ENCODE assay signal across 8 mouse cellular contexts in genomic region chr14:98589846-98590245, GRCm38 (mm10).
DNase-seq lines count a peak whose midpoint lies in the region; ATAC-seq and TF ChIP-seq lines count a peak whose summit lies in the region.

No protein-coding gene starts in this region.

- H3K9ac ChIP-seq in heart, embryonic 11.5 days (ENCODE audit: low read depth, low read length), result no peak overlapping the region
- H3K9ac ChIP-seq in lung, postnatal 0 days (replicated peaks; ENCODE audit: low read depth), result no peak overlapping the region
- no peak overlapping the region for H3K9ac ChIP-seq in stomach, postnatal 0 days (ENCODE audit: low read length)

- intact Hi-C loops in heart, postnatal 25 days (cut with DNase I), result no loop called here

- WGBS in heart, embryonic 11.5 days (ENCODE audit: insufficient replicate concordance), result 5% methylated on average over 4 of the region's 4 CpGs
- WGBS in lung, postnatal 0 days, result 20% methylated on average over 4 of the region's 4 CpGs
- 8% methylated on average over 4 of the region's 4 CpGs for WGBS in stomach, postnatal 0 days
- 43% methylated on average over 4 of the region's 4 CpGs for WGBS in thymus, adult 2 months

- TF ChIP-seq CTCF in lung, postnatal 0 days (IDR thresholded peaks at IDR 0.05), result peak; percentile 70
- peak; percentile 74 for TF ChIP-seq CTCF in stomach, postnatal 0 days (IDR thresholded peaks at IDR 0.05; ENCODE audit: low read depth)
- no peak for TF ChIP-seq CTCF in thymus, adult 2 months (IDR thresholded peaks at IDR 0.05; ENCODE audit: borderline replicate concordance, control insufficient read depth, extremely low read depth, insufficient read depth, low read length, poor library complexity)

- ATAC-seq in heart, embryonic 11.5 days (replicated peaks; ENCODE audit: insufficient number of reproducible peaks, low FRiP score, low TSS enrichment), result peak; percentile 75
- peak; percentile 53 to 62; a peak in 3 of 4 replicates for ATAC-seq in hematopoietic stem cell, adult 5-6 weeks (replicated peaks in 1 of 2; ENCODE audit: insufficient read depth in 1 of 2, low FRiP score in 2 of 2, low TSS enrichment in 1 of 2, low read depth in 1 of 2, poor library complexity in 2 of 2, severe bottlenecking in 2 of 2)
- ATAC-seq in lung, postnatal 0 days, result peak; percentile 76
- peak; percentile 80; the same call in 1 of the 2 replicates for ATAC-seq in stomach, postnatal 0 days (ENCODE audit: low FRiP score, low TSS enrichment)

- no peak for TF ChIP-seq EP300 in lung, postnatal 0 days (IDR thresholded peaks at IDR 0.05)
- TF ChIP-seq EP300 in stomach, postnatal 0 days (optimal IDR thresholded peaks at IDR 0.05), result no peak

- DNase-seq in heart, postnatal 25 days (ENCODE audit: low spot score), result no peak
- DNase-seq in ES-CJ7 (ENCODE audit: low read depth, low spot score), result peak; percentile 93
- peak; percentile 61 for DNase-seq in embryo, embryonic 10.5 days (ENCODE audit: low spot score)
- DNase-seq in lung, postnatal 0 days (ENCODE audit: low spot score), result peak; percentile 26
- DNase-seq in stomach, postnatal 0 days (ENCODE audit: low spot score), result peak; percentile 35
- DNase-seq in thymus, adult 2 months, result no peak

- H3K27me3 ChIP-seq in heart, embryonic 11.5 days (ENCODE audit: control insufficient read depth, insufficient read depth, low read length), result no peaks in the 10 kb centered on the region
- no peaks in the 10 kb centered on the region for H3K27me3 ChIP-seq in lung, postnatal 0 days (replicated peaks; ENCODE audit: insufficient read depth, low read length)
- no peaks in the 10 kb centered on the region for H3K27me3 ChIP-seq in stomach, postnatal 0 days (ENCODE audit: control insufficient read depth, insufficient read depth, low read length)
- H3K27me3 ChIP-seq in thymus, adult 2 months (ENCODE audit: control insufficient read depth, insufficient read depth, low read length), result no peaks in the 10 kb centered on the region

- TF ChIP-seq POLR2A in thymus, adult 2 months (IDR thresholded peaks at IDR 0.05; ENCODE audit: control insufficient read depth, extremely low read depth, insufficient read depth, low read length, poor library complexity), result no peak

- H3K27ac ChIP-seq in heart, embryonic 11.5 days (ENCODE audit: low read depth, low read length), result no peak overlapping the region
- no peak overlapping the region for H3K27ac ChIP-seq in lung, postnatal 0 days (ENCODE audit: low read length)
- H3K27ac ChIP-seq in stomach, postnatal 0 days (replicated peaks), result no peak overlapping the region
- H3K27ac ChIP-seq in thymus, adult 2 months (ENCODE audit: control insufficient read depth, insufficient read depth, low read length), result no peak overlapping the region

- no peaks in the 10 kb centered on the region for H3K4me1 ChIP-seq in heart, embryonic 11.5 days (ENCODE audit: control insufficient read depth, insufficient read depth, low read length)
- no peaks in the 10 kb centered on the region for H3K4me1 ChIP-seq in lung, postnatal 0 days (ENCODE audit: insufficient read depth, low read depth, low read length)
- H3K4me1 ChIP-seq in stomach, postnatal 0 days (replicated peaks; ENCODE audit: control insufficient read depth, insufficient read depth), result no peaks in the 10 kb centered on the region
- no peaks in the 10 kb centered on the region for H3K4me1 ChIP-seq in thymus, adult 2 months (replicated peaks; ENCODE audit: control insufficient read depth, insufficient read depth, low read length)

- no peaks in the 10 kb centered on the region for H3K36me3 ChIP-seq in heart, embryonic 11.5 days (ENCODE audit: control insufficient read depth, insufficient read depth, low read length)
- H3K36me3 ChIP-seq in lung, postnatal 0 days (ENCODE audit: insufficient read depth, low read length), result no peaks in the 10 kb centered on the region
- no peaks in the 10 kb centered on the region for H3K36me3 ChIP-seq in stomach, postnatal 0 days (ENCODE audit: control insufficient read depth, insufficient read depth, low read length)
- no peaks in the 10 kb centered on the region for H3K36me3 ChIP-seq in thymus, adult 2 months (ENCODE audit: control insufficient read depth, insufficient read depth, low read length)

- no peak overlapping the region for H3K4me2 ChIP-seq in heart, embryonic 11.5 days
- H3K4me2 ChIP-seq in lung, postnatal 0 days (replicated peaks; ENCODE audit: low read depth, low read length), result no peak overlapping the region
- H3K4me2 ChIP-seq in stomach, postnatal 0 days (replicated peaks; ENCODE audit: low read depth), result no peak overlapping the region

- H3K9me3 ChIP-seq in heart, embryonic 11.5 days (replicated peaks; ENCODE audit: control insufficient read depth, low read length), result no peaks in the 10 kb centered on the region
- H3K9me3 ChIP-seq in lung, postnatal 0 days (ENCODE audit: low read length), result no peaks in the 10 kb centered on the region
- H3K9me3 ChIP-seq in stomach, postnatal 0 days (ENCODE audit: control insufficient read depth, low read length), result no peaks in the 10 kb centered on the region

- H3K4me3 ChIP-seq in heart, embryonic 11.5 days (ENCODE audit: low read depth, low read length), result no peak overlapping the region
- H3K4me3 ChIP-seq in lung, postnatal 0 days (ENCODE audit: low read depth, low read length), result no peak overlapping the region
- no peak overlapping the region for H3K4me3 ChIP-seq in stomach, postnatal 0 days (ENCODE audit: low read depth, low read length)
- H3K4me3 ChIP-seq in thymus, adult 2 months (ENCODE audit: control insufficient read depth, insufficient read depth, low read length), result no peak overlapping the region

Comparison
In these comparisons a context has a peak if more than half of its experiments do, and no peak if none do; other contexts are left out.
1. DNase-seq: peak in ES-CJ7 (single experiment), embryo, embryonic 10.5 days (single experiment), lung, postnatal 0 days (single experiment) and stomach, postnatal 0 days (single experiment); none in heart, postnatal 25 days (single experiment) and thymus, adult 2 months (single experiment).
2. Peak in every context shown above with its lines, with median percentiles within 50 percentile points of each other: ATAC-seq.